Mouse (Mus musculus) layer of hippocampus, adult 11-12 months (tissue): ENCODE results near the gene Gpr174.
"Not testable (repeated sequence)": the region's sequence is repeated elsewhere in the genome, so short reads cannot be mapped to it uniquely, and the experiment has no call there.

ENCODE experiments used
- DNase-seq: peaks from one replicate; pipeline ENCODE4 v3.0.0; 2022; ENCODE audit warnings: low spot score

Gpr174 gene

GRCm38 (mm10) chrX:107255486-107256227 lies at the start of gene Gpr174:
Gene Gpr174, plus strand, starts transcription at chrX:107255878.
- DNase-seq: no peak

GRCm38 (mm10) chrX:107217577-107218090 lies 38.0 kb upstream of the Gpr174 start:
- DNase-seq: no peak

DNA sequence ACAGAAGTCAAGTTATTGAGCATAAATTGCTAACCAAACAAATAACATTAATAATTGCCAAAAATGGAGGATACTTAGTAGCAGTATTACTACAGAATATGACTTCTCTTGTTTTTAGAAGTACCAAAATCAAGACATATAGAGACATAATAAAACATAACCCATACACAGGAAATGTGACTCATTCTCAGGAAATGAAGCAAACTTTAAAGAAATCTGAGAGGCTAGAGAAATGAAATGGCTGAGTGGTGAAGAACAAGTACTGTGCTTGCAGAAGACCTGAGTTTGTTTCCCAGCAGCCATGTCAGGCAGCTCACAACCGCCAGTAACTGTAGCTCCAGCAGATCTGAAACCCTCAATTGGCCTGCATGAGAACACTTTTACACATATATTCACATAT lies 30.8 kb upstream of the Gpr174 start:
- no peak for DNase-seq

- DNase-seq: no peak
Observed at GRCm38 (mm10) chrX:107231214-107231613, 24.5 kb upstream of the Gpr174 start.

- DNase-seq: no peak
Observed at GRCm38 (mm10) chrX:107234655-107235054, 21.0 kb upstream of the Gpr174 start.

- DNase-seq: no peak
Observed at GRCm38 (mm10) chrX:107236461-107236860, 19.2 kb upstream of the Gpr174 start.

- DNase-seq: no peak
Observed at GRCm38 (mm10) chrX:107250390-107250789, 5.3 kb upstream of the Gpr174 start.

DNA sequence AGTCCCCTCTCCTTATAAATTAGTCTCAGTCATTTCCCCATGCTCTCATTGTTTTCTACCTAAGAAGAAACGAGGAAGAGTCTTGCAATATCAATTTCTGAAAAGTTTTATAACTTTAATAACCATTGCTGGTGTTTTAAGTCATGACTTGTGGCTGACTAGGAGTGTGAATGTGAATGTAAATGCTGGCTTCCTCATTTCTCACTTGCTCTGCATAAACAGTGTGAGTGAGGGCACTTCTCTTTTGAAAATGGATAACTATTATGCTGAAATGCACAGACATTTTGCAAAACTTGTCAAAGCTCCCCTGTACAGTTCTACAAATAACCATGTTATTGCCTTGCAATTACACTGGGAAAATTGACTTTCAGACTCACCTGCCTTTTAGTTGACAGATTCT lies 8.9 kb downstream of the Gpr174 start:
- no peak for DNase-seq

DNA sequence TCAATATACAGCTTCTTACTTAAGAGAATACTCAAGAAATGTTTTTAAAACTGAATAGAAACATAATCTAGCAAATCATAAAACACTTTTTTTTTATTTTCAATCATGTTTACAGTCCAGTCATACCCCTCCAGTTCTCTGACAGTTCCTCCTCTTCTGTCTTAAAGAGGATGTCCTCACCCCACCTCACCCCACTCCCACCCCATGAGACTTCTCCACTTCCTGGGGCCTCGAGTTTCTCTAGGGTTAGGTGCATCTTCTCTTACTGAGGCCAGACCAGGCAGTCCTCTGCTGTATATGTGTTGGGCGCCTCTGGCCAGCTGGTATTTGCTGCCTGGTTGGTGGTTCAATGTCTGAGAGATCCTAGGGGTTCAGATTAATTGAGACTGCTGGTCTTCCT lies 21.9 kb downstream of the Gpr174 start:
- DNase-seq: no peak

DNA sequence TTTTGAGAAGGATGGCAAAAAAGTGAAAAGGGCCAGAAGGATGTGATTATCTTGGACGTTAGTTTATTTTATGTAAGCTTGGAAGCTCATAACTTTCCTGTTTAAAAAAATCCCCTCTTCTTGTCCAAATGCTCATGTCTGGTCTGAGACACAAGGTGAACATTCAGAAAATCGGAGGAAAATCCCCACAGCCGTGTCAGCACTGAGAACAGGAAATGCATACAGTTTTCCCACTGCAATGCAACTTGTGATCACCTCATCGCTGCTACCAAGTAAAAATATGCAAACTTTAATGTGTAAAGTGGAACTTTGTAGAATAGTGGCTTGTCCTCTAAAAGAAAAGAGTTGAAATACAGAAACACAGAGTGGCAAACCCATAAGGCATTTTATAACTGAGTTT lies 28.5 kb downstream of the Gpr174 start:
- no peak for DNase-seq

- not testable (repeated sequence) for DNase-seq
Observed at GRCm38 (mm10) chrX:107297861-107298260, 42.2 kb downstream of the Gpr174 start.

DNA sequence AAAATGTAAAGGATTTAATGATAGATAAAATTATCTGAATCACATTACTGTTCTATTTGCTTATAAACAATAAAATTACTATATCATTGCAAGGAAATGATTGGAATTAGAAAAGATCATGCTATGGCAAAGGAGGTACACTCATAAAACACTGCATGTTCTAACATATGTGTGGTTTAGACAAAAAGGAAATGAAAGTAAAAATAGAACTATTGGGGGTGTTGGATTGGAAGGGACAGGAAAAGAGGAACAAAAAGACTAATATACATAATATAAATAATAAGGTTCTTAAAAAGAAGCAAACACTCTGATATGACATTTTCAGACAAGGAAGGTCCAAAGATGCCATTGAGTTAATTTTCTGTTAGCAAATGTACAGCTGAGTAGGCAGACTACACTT lies 43.1 kb downstream of the Gpr174 start:
- no peak for DNase-seq

- no peak for DNase-seq
Observed at GRCm38 (mm10) chrX:107306492-107306891, 50.8 kb downstream of the Gpr174 start.

GRCm38 (mm10) chrX:107312533-107312932 lies 56.9 kb downstream of the Gpr174 start:
- no peak for DNase-seq

- DNase-seq: no peak
Observed at GRCm38 (mm10) chrX:107325697-107326381, 70.2 kb downstream of the Gpr174 start.

DNA sequence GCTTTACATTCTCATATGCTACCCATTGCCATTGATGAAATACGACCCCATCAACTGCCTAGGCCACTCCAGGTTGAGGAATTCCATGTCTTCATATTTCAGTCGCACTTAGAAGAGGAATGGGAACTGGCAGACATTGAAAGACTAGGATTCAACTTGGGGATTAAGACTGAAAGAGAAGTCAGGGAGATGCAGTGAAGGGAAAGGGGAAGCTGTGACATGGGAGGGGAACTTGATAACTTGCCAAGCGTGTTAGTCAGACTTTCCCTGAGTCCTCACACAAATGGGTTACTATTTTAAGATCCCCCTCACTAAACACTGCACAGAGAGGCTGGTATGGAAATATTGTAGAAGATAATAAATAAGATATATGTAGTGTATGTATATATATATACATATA lies 74.2 kb downstream of the Gpr174 start:
- peak; percentile 2 for DNase-seq

- DNase-seq: no peak
Observed at GRCm38 (mm10) chrX:107336609-107337008, 80.9 kb downstream of the Gpr174 start.

- no peak for DNase-seq
Observed at GRCm38 (mm10) chrX:107341980-107342379, 86.3 kb downstream of the Gpr174 start.
